Mouse (Mus musculus): ENCODE measurements around the gene Aicda. TPM values are rescaled to one million over a fixed set of nuclear protein-coding genes. Genes with fewer than 3 reads are reported as not detected.
A peak's percentile ranks its signal among the peaks of the same experiment; 100 is the strongest.
"Not testable (repeated sequence)": the region's sequence is repeated elsewhere in the genome, so short reads cannot be mapped to it uniquely, and the experiment has no call there.

The Aicda gene
- 1.6 TPM in 1 of 3 replicates, not detected in the others for total RNA-seq (2017)

GRCm38 (mm10) chr6:122553606-122554005 is at the start of gene Aicda:
Gene Aicda, plus strand, starts transcription at chr6:122553801.
- no peak for ATAC-seq (replicated peaks; ENCODE audit: insufficient number of reproducible peaks, low FRiP score, low TSS enrichment, poor library complexity, severe bottlenecking)

GRCm38 (mm10) chr6:122505041-122505440 is 48.6 kb upstream of the Aicda start:
- ATAC-seq (replicated peaks; ENCODE audit: insufficient number of reproducible peaks, low FRiP score, low TSS enrichment, poor library complexity, severe bottlenecking): no peak

- ATAC-seq (replicated peaks; ENCODE audit: insufficient number of reproducible peaks, low FRiP score, low TSS enrichment, poor library complexity, severe bottlenecking): no peak
Observed at GRCm38 (mm10) chr6:122505545-122505944, 48.1 kb upstream of the Aicda start, which contains the start of gene Mfap5. Gene Mfap5, plus strand, starts transcription at chr6:122505845.

DNA sequence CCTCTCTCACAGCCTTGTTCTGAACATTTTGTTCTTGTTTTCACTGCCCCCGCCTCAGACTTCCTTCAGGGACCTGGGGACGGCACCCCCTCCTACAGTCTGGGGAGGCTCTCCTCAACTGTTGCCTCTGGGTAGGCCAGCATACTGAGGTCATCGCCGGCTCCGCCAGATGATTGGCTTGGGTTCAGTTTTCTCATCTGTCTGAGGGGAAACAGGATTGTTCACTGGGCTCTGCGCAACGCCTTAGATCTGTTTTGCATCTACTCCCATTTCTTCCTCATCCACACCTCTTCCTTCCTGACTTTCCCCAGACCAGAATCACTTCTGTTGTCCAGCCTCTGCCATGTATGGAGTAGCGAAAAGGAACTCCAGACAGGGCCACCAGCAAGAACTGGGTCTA is 45.1 kb upstream of the Aicda start:
- ATAC-seq (replicated peaks; ENCODE audit: insufficient number of reproducible peaks, low FRiP score, low TSS enrichment, poor library complexity, severe bottlenecking): no peak

GRCm38 (mm10) chr6:122512914-122513878 is 40.4 kb upstream of the Aicda start:
- no peak for ATAC-seq (replicated peaks; ENCODE audit: insufficient number of reproducible peaks, low FRiP score, low TSS enrichment, poor library complexity, severe bottlenecking)

DNA sequence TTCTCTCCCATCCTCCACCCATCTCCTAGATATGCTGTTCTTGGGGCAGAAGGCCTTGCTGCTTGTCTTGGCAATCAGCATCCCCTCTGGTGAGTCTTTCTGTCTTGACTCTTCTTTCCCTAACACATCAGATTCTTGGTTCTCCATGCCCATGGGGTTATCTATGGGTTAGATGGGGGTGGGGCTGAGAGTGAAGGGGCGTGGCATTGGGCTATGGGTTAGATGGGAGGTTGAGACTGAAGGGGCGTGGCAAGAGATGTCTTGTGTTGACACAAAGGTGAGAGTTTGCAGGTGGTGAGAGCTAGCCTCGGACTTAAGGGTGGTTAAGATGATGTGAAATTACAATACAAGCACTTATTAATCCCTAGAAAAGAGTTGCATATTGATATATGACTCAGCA is 39.3 kb upstream of the Aicda start:
- ATAC-seq (replicated peaks; ENCODE audit: insufficient number of reproducible peaks, low FRiP score, low TSS enrichment, poor library complexity, severe bottlenecking): no peak

GRCm38 (mm10) chr6:122515762-122516161 is 37.8 kb upstream of the Aicda start:
- ATAC-seq (replicated peaks; ENCODE audit: insufficient number of reproducible peaks, low FRiP score, low TSS enrichment, poor library complexity, severe bottlenecking): not testable (repeated sequence)

- ATAC-seq (replicated peaks; ENCODE audit: insufficient number of reproducible peaks, low FRiP score, low TSS enrichment, poor library complexity, severe bottlenecking): no peak
Observed at GRCm38 (mm10) chr6:122517668-122518067, 35.9 kb upstream of the Aicda start.

DNA sequence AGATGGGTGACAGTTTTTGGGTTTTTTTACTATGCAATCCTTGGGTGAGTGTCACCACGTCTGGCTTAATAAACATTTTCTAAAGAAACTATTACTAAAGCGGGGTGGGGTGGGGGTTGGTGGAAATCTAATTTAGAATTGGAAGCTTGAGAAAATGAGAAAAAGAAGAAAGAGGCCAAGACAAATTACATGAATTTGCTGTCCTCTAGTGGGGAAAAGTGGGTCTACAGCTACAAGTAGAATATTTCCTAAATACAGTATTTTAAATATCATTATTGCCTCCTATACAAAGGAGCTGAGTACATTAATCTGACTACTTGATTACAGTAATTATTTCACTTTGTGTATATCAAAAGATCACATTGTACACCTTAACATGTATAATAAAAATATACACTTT is 34.2 kb upstream of the Aicda start:
- no peak for ATAC-seq (replicated peaks; ENCODE audit: insufficient number of reproducible peaks, low FRiP score, low TSS enrichment, poor library complexity, severe bottlenecking)

DNA sequence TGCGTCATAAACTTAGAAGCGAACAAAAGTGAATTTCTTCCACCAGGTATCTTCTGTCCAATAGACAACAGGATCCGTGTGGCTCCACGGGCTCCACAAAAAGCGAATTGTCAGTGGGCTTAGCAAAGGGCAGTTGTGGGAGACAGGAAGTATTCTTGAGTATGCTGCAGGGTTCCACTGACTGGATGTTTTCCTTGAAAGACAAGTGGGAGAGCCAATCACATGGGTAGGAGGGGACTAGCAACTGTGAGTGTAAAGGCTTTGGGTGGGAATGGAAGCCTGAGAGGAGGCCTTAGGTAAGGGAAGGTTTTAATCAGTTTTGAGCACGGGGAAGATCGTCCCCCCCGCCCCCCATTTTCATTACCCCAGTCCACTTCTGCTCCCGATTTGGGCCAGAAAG is 31.0 kb upstream of the Aicda start:
- ATAC-seq (replicated peaks; ENCODE audit: insufficient number of reproducible peaks, low FRiP score, low TSS enrichment, poor library complexity, severe bottlenecking): no peak

DNA sequence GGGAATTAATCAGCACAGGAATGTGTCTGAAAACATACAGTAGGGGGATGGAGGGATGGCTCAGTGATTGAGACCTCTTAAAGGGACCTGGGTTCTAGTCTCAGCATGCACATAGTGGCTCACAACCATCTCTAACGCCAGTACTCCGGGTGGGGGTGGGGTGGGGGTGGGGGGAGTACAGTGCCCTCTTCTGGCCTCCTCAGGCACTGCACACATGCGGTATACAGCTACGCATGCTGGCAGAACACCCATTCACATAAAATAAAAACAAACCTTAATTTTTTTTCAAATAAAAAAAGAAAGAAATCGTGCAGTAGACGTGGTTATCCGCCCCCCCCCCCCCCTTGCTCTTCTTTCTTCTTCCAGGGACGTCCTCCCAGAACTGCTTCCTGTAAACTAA is 30.3 kb upstream of the Aicda start:
- no peak for ATAC-seq (replicated peaks; ENCODE audit: insufficient number of reproducible peaks, low FRiP score, low TSS enrichment, poor library complexity, severe bottlenecking)

DNA sequence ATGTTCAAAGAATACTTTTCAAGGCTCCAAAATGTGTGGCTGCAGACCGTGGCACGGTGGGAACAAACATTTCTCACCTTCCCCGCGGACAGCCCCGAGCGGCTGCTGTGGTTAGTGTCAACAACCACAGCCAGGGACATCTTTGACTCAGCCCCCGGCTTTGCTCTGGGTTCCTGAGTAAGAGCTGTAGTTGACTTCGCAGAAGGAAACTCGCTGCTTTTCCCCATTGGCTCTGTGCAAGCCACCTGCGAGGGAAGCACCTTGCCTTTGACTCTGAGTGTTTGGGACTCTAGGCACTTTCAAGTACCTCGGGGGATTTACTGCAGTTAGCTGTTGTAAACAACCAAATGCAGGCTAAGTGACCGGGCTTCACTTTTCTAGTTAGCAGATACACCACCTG is 26.0 kb upstream of the Aicda start:
- 0 out of 2 replicates have a peak, but pooled peaks have one; percentile 31 for ATAC-seq (replicated peaks; ENCODE audit: insufficient number of reproducible peaks, low FRiP score, low TSS enrichment, poor library complexity, severe bottlenecking)

DNA sequence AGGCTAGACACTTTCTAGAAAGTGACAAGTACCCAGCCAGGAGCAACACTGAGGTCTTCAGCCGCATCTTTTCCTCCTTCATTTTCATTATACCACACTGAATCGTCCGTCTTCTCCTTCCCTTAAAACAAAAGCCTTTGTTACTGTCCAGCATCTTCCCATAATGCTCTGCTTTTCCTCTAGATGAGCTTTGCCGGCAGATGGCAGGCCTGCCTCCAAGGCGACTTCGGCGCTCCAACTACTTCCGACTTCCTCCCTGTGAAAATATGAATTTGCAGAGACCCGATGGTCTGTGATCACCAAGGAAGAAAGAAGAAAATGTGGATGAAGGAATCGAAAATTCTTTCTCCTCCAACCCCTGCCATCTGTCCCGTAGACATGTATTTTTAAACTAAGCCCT is 25.5 kb upstream of the Aicda start:
- no peak for ATAC-seq (replicated peaks; ENCODE audit: insufficient number of reproducible peaks, low FRiP score, low TSS enrichment, poor library complexity, severe bottlenecking)

GRCm38 (mm10) chr6:122531466-122532174 is 22.0 kb upstream of the Aicda start:
- no peak for ATAC-seq (replicated peaks; ENCODE audit: insufficient number of reproducible peaks, low FRiP score, low TSS enrichment, poor library complexity, severe bottlenecking)

- 0 out of 2 replicates have a peak, but pooled peaks have one; percentile 31 for ATAC-seq (replicated peaks; ENCODE audit: insufficient number of reproducible peaks, low FRiP score, low TSS enrichment, poor library complexity, severe bottlenecking)
Observed at GRCm38 (mm10) chr6:122532883-122533302, 20.7 kb upstream of the Aicda start.

DNA sequence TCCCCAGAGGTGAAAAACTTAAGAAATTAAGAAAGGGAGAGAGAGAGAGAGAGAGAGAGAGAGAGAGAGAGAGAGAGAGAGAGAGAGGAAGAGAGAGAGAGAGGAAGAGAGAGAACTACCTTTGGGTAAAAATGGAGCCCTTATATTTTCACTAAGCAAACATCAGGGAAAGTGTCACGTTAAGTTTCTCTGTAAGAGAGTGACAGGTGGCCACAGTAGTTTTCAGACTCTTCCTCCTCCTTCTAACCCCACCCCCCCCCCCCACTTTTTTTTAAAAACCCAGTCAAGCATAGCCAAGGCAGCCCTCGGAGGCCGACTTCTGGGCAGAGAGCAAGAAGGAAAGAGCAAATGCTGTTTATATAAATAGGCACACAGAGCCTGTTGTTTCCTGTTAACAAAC is 19.6 kb upstream of the Aicda start:
- ATAC-seq (replicated peaks; ENCODE audit: insufficient number of reproducible peaks, low FRiP score, low TSS enrichment, poor library complexity, severe bottlenecking): no peak

- ATAC-seq (replicated peaks; ENCODE audit: insufficient number of reproducible peaks, low FRiP score, low TSS enrichment, poor library complexity, severe bottlenecking): no peak
Observed at GRCm38 (mm10) chr6:122539564-122539963, 14.0 kb upstream of the Aicda start.

DNA sequence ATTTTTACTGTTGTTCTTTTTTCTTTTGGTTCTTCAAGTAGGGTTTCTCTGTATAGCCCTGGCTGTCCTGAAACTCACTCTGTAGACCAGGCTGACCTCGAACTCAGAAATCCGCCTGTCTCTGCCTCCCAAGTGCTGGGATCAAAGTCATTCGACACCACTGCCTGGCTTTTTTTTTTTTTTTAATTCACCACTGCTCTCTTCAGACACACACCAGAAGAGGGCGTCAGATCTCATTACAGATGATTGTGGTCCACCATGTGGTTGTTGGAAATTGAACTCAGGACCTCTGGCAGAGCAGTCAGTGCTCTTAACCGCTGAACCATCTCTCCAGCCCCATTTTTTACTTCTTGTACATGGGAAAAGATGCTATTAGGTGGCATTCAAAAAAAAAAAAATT is 11.1 kb upstream of the Aicda start:
- not testable (repeated sequence) for ATAC-seq (replicated peaks; ENCODE audit: insufficient number of reproducible peaks, low FRiP score, low TSS enrichment, poor library complexity, severe bottlenecking)

DNA sequence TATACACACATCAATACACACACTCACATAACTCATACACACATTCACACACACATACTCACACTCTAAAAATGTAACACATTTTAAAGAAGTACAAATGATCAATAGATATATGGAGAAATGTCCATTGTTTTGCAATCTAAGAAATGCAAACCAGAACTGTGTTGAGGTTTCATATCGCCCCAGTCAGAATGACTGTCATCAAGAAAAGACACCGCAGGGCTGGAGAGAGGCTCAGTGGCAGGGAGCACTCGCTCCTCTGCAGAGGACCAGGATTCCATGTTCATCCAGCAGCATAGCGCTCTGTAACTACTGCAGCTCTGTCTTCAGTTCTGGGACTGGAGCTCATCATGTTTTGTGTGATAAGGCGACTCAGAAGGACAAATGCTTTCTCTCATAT is 10.0 kb upstream of the Aicda start:
- 0 out of 2 replicates have a peak, but pooled peaks have one; percentile 24 for ATAC-seq (replicated peaks; ENCODE audit: insufficient number of reproducible peaks, low FRiP score, low TSS enrichment, poor library complexity, severe bottlenecking)

DNA sequence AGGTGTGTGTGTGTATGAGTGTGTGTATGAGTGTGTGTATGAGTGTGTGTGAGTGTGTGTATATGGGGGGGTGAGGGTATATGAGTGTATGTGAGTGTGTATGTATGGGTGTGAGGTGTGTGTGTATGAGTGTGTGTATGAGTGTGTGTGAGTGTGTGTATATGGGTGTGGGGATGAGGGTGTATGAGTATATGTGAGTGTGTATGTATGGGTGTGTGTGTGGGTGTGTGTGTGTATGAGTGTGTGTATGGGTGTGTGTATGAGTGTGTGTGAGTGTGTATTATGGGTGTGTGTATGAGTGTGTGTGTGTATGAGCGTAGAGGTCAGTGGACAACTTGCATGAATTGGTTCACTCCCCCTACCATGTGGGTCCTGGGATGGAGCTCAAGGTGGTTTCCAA is 8.9 kb upstream of the Aicda start:
- no peak for ATAC-seq (replicated peaks; ENCODE audit: insufficient number of reproducible peaks, low FRiP score, low TSS enrichment, poor library complexity, severe bottlenecking)
